Mouse (Mus musculus): ENCODE results near the gene Cnga3. TPM values are rescaled to one million over a fixed set of nuclear protein-coding genes. Genes with fewer than 3 reads are reported as not detected.

Cnga3 gene
- total RNA-seq, 2 experiments from 2014 or later = 0.22 TPM; not detected in 1

Other genes with a start within 250 kb of the Cnga3 start
- gene Vwa3b, start 187.8 kb upstream of the Cnga3 start, total RNA-seq (2021) = under 1 TPM; 0.57 to 0.77 TPM
- 10 to 100 TPM; 17.3 to 18.6 TPM for gene Inpp4a, start 85.4 kb downstream of the Cnga3 start, total RNA-seq (2021)
- 10 to 100 TPM; 87.8 to 94.6 TPM for gene Coa5, start 215.7 kb downstream of the Cnga3 start, total RNA-seq (2021)
- 10 to 100 TPM; 38.5 to 40.5 TPM for gene Unc50, start 215.7 kb downstream of the Cnga3 start, total RNA-seq (2021)

All from heart, postnatal 10 days (tissue).